Mouse (Mus musculus) lung, embryonic 14.5 days (tissue): ENCODE measurements around the gene Trmt1. TPM values are rescaled to one million over a fixed set of nuclear protein-coding genes. Genes with fewer than 3 reads are reported as not detected.

Source experiments
- ATAC-seq: fragments of 200-750 bp; cut with Nextera tagmentation; 2 replicates; pipeline ENCODE4 v1.8.0; 2017; ENCODE audit warnings: mild to moderate bottlenecking, moderate TSS enrichment, moderate library complexity; ENCODE audit not compliant: insufficient read depth
- DNase-seq: peaks from one replicate; pipeline ENCODE4 v3.0.0-alpha.2; 2015
- H3K27ac ChIP-seq: fragments of 300-500 bp; sonication (generic); 2 replicates; pipeline ENCODE4 v1.5.1; 2014; ENCODE audit warnings: low read depth, mild to moderate bottlenecking, moderate library complexity
- H3K27me3 ChIP-seq: fragments of 300-500 bp; sonication (generic); 2 replicates; pipeline ENCODE4 v1.6.1; 2014; ENCODE audit warnings: low read length, control low read depth; ENCODE audit not compliant: insufficient read depth
- H3K36me3 ChIP-seq: fragments of 300-500 bp; sonication (generic); 2 replicates; pipeline ENCODE4 v1.6.1; 2014; ENCODE audit warnings: control low read depth; ENCODE audit not compliant: insufficient read depth
- H3K4me1 ChIP-seq: fragments of 300-500 bp; sonication (generic); 2 replicates; pipeline ENCODE4 v1.6.1; 2014; ENCODE audit warnings: antibody characterized with exemption, control low read depth; ENCODE audit not compliant: insufficient read depth
- H3K4me2 ChIP-seq: fragments of 300-500 bp; sonication (generic); 2 replicates; pipeline ENCODE4 v1.6.1; 2014; ENCODE audit warnings: mild to moderate bottlenecking
- H3K4me3 ChIP-seq: fragments of 300-500 bp; sonication (generic); 2 replicates; pipeline ENCODE4 v1.5.1; 2014; ENCODE audit warnings: low read depth, low read length
- H3K9ac ChIP-seq: fragments of 300-500 bp; sonication (generic); 2 replicates; pipeline ENCODE4 v1.6.1; 2014
- H3K9me3 ChIP-seq: fragments of 300-500 bp; sonication (generic); 2 replicates; pipeline ENCODE4 v1.6.1; 2016; ENCODE audit warnings: low read depth, low read length, control low read depth
- CTCF ChIP-seq: IDR thresholded peaks from 2 replicates; pipeline ENCODE4 v1.5.1; 2016; ENCODE audit warnings: antibody characterized with exemption, low read depth
- WGBS: fragments of 180-500 bp; shearing (Covaris S2); extraction: QIAGEN DNeasy Blood & Tissue Kit; methylation state at CpG from one replicate; pipeline ENCODE4 v1.1.7; 2014; 5-methylcytosine and 5-hydroxymethylcytosine counted together
- polyA plus RNA-seq: library from polyadenylated mRNA; unstranded; fragments of >200 nt; fragmentation: Nextera tagmentation; extraction: Ambion mirVana; gene quantifications from 2 replicates; pipeline ENCODE4 v1.2.1, GENCODE M21; 2014

Trmt1 gene
- polyA plus RNA-seq, 1 experiment from 2014 or later: 68.6 TPM

- peak overlapping the region; percentile 52; the same call in 1 of the 2 replicates for H3K27ac ChIP-seq
- H3K4me1 ChIP-seq: peaks cover 61% of the 10 kb centered on the region
- no peak overlapping the region for H3K4me3 ChIP-seq
- H3K9ac ChIP-seq: no peak overlapping the region
- TF ChIP-seq CTCF: no peak
- H3K4me2 ChIP-seq: no peak overlapping the region; the same call in 1 of the 2 replicates
- H3K9me3 ChIP-seq: no peaks in the 10 kb centered on the region
- peaks cover 41% of the 10 kb centered on the region for H3K36me3 ChIP-seq
- 67% methylated on average over 3 of the region's 3 CpGs for WGBS
- DNase-seq (no peak), ATAC-seq (no peak)
- H3K27me3 ChIP-seq: no peaks in the 10 kb centered on the region
These were observed 42.4 kb downstream of the Trmt1 start for GRCm38 (mm10) chr8:84728474-84728873.

- Histone ChIP-seq H3K27me3 (no peaks in the 10 kb centered on the region), H3K9me3 (no peaks in the 10 kb centered on the region), H3K27ac (peak overlapping the region; percentile 89), H3K4me2 (peak overlapping the region; percentile 29; the same call in 1 of the 2 replicates), H3K36me3 (peaks cover 32% of the 10 kb centered on the region), H3K4me3 (no peak overlapping the region), H3K4me1 (peaks cover 52% of the 10 kb centered on the region), H3K9ac (no peak overlapping the region)
- ATAC-seq (no peak), DNase-seq (no peak)
- 84% methylated on average over 16 of the region's 16 CpGs for WGBS
- no peak for TF ChIP-seq CTCF
These were observed 43.8 kb downstream of the Trmt1 start for GRCm38 (mm10) chr8:84729921-84730362.

GRCm38 (mm10) chr8:84730541-84731370 lies 44.6 kb downstream of the Trmt1 start:
- DNase-seq (peak; percentile 74), ATAC-seq (peak; percentile 32)
- Histone ChIP-seq H3K4me3 (no peak overlapping the region), H3K9ac (peak overlapping the region; percentile 36; the same call in 1 of the 2 replicates), H3K4me1 (peaks cover 45% of the 10 kb centered on the region), H3K27me3 (no peaks in the 10 kb centered on the region), H3K27ac (peak overlapping the region; percentile 89), H3K4me2 (peak overlapping the region; percentile 29; the same call in 1 of the 2 replicates), H3K9me3 (no peaks in the 10 kb centered on the region), H3K36me3 (peaks cover 25% of the 10 kb centered on the region)
- TF ChIP-seq CTCF: no peak
- WGBS: 22% methylated on average over 9 of the region's 9 CpGs

- TF ChIP-seq CTCF: no peak
- no peak for ATAC-seq
- H3K27me3 ChIP-seq: no peaks in the 10 kb centered on the region
- no peak overlapping the region for H3K4me3 ChIP-seq
- DNase-seq: no peak
- H3K9ac ChIP-seq: no peak overlapping the region
- peaks cover 44% of the 10 kb centered on the region for H3K4me1 ChIP-seq
- peaks cover 22% of the 10 kb centered on the region for H3K36me3 ChIP-seq
- H3K4me2 ChIP-seq: peak overlapping the region; percentile 29; the same call in 1 of the 2 replicates
- no peaks in the 10 kb centered on the region for H3K9me3 ChIP-seq
- 51% methylated on average over 11 of the region's 11 CpGs for WGBS
- H3K27ac ChIP-seq: peak overlapping the region; percentile 89
These were observed 45.5 kb downstream of the Trmt1 start for GRCm38 (mm10) chr8:84731371-84732177.

- no peak overlapping the region for H3K4me2 ChIP-seq
- no peaks in the 10 kb centered on the region for H3K9me3 ChIP-seq
- no peak for DNase-seq
- H3K27me3 ChIP-seq: no peaks in the 10 kb centered on the region
- peaks cover 45% of the 10 kb centered on the region for H3K4me1 ChIP-seq
- H3K36me3 ChIP-seq: peaks cover 13% of the 10 kb centered on the region; the same call in 1 of the 2 replicates
- no peak for TF ChIP-seq CTCF
- H3K9ac ChIP-seq: peak overlapping the region; percentile 32
- H3K4me3 ChIP-seq: no peak overlapping the region
- WGBS: 45% methylated on average over 5 of the region's 5 CpGs
- ATAC-seq: no peak
- H3K27ac ChIP-seq: peak overlapping the region; percentile 55; the same call in 1 of the 2 replicates
These were observed 46.4 kb downstream of the Trmt1 start for GRCm38 (mm10) chr8:84732545-84732944.

- Histone ChIP-seq H3K27me3 (no peaks in the 10 kb centered on the region), H3K9me3 (no peaks in the 10 kb centered on the region), H3K9ac (peak overlapping the region; percentile 32), H3K4me2 (no peak overlapping the region), H3K4me3 (no peak overlapping the region), H3K36me3 (0 out of 2 replicates have a peak, but pooled peaks cover 10% of the 10 kb centered on the region), H3K4me1 (peaks cover 49% of the 10 kb centered on the region), H3K27ac (peak overlapping the region; percentile 55; the same call in 1 of the 2 replicates)
- TF ChIP-seq CTCF: no peak
- 36% methylated on average over 6 of the region's 6 CpGs for WGBS
- DNase-seq: no peak
- no peak for ATAC-seq
These were observed 46.9 kb downstream of the Trmt1 start for GRCm38 (mm10) chr8:84732996-84733395.
